Mouse (Mus musculus) testis, adult 2 months (tissue): ENCODE data around the gene Tspan9.

Experiments
- CTCF ChIP-seq: fragments of 200-500 bp; IDR thresholded peaks from 2 replicates; pipeline ENCODE4 v1.5.1; 2012; ENCODE audit warnings: low read depth, mild to moderate bottlenecking, inconsistent platforms, low read length, moderate library complexity; ENCODE audit not compliant: control insufficient read depth, insufficient read depth, insufficient replicate concordance
- POLR2A ChIP-seq: fragments of 200-500 bp; IDR thresholded peaks from 2 replicates; pipeline ENCODE4 v1.6.1; 2012; ENCODE audit warnings: low read depth, mild to moderate bottlenecking, inconsistent platforms, low read length, moderate library complexity; ENCODE audit not compliant: control insufficient read depth

GRCm38 (mm10) chr6:128108324-128109035 lies 34.9 kb downstream of the Tspan9 start:
- TF ChIP-seq CTCF (no peak), POLR2A (no peak)
